Mouse (Mus musculus): ENCODE data around the gene Wdfy1.

DNA sequence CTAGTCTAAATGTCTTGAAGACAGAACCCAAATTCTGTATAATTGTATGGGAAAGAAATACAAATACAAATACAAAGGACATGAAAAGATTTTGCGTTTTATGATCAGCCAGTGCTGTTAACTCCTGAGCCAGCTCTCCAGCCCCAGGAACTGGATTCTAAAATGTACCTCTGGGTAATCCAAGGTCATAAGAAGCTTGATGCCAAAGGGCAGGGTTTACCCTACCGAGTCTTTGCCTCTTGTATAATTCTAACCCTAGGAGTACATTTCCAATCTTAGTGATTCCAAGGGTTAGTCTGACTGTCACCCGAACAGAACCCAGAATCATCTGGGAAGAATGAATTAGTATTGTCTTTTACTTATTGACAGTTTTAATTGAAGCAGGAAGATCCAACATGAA, 39.5 kb upstream of the Wdfy1 start:
- no peak for TF ChIP-seq CTCF (IDR thresholded peaks at IDR 0.05; ENCODE audit: low read depth)
- no peak for TF ChIP-seq EP300 (IDR thresholded peaks at IDR 0.05; ENCODE audit: low read depth)
